Mouse (Mus musculus) T-helper 2 cell (primary cell): ENCODE data around the gene Slc25a41.

Experiments
- in situ Hi-C: fragments of 300-600 bp; cut with MboI, MseI; formaldehyde crosslinking; loops from one replicate; pipeline ENCODE4 v1.15.1; 2025; ENCODE audit warnings: high pct_unique_total_duplicates

Gene Slc25a41

DNA sequence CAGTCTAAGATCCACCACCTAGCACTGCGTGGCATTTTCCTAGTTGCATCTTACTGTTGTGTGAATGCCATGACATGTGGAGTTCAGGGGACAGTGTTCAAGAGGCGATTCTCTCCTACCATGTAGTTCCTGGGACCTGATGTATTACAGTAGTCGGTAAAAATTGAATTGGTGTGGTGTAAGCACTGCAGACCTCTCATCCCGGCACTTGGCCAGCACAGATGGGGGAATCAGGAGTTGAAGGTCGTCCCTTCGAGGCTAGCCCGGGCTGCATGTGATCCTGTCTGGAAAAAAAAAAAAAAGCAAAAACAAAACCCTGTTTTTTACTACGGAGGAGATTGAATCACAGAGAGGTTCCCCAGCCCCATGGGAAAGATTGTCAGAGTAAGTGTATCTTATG is 46.4 kb downstream of the Slc25a41 start:
- in situ Hi-C loops: loop anchor here (5.0 kb wide), 2 partner anchors 37 to 337 kb away; partner anchors contain the start of gene Khsrp

GRCm38 (mm10) chr17:56990966-56991365 is 50.5 kb downstream of the Slc25a41 start:
- in situ Hi-C loops: no loop called here

GRCm38 (mm10) chr17:56990115-56990746 is 51.2 kb downstream of the Slc25a41 start, which contains the start of gene Clpp:
TSS of gene Clpp (plus strand) at chr17:56990305.
- in situ Hi-C loops: no loop called here

- in situ Hi-C loops: no loop called here
Measured at GRCm38 (mm10) chr17:56989467-56990114, 51.9 kb downstream of the Slc25a41 start.

GRCm38 (mm10) chr17:56988921-56989430 is 52.5 kb downstream of the Slc25a41 start:
- in situ Hi-C loops: no loop called here

- in situ Hi-C loops: no loop called here
Measured at GRCm38 (mm10) chr17:56988441-56988840, 53.0 kb downstream of the Slc25a41 start.

DNA sequence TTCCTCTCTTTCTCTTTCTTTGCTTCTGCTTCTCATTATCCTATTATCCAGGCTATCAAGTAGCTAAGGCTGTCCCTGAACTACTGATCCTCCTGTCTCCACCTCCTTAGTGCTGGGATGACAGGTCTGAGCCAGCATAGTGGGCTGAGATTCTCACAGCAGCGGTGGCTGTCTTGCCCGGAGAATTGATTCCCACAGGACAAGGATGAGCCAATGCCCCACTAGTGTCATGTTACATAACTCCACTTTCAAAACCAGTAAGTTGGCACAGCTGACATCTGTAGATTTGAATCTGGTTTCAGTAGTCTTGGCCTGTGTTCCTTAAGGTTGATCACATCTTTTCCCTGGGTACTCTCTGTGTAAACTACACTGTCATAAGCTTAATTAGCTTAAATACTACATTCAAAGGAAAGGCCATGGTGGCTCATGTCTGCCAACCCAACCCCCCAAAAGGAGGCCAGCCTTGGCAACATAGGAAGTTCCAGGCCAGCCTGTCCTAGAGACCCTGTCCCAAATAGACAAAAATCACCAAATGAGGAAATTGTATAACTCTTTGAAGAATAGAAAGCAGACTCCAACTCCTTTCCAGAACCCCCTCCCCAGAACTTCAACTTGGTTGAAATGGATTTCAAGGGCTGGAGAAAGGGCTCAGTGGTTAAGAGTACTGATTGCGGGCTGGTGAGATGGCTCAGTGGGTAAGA is 55.2 kb downstream of the Slc25a41 start:
- in situ Hi-C loops: no loop called here

- in situ Hi-C loops: no loop called here
Measured at GRCm38 (mm10) chr17:56985656-56986055, 55.8 kb downstream of the Slc25a41 start.

DNA sequence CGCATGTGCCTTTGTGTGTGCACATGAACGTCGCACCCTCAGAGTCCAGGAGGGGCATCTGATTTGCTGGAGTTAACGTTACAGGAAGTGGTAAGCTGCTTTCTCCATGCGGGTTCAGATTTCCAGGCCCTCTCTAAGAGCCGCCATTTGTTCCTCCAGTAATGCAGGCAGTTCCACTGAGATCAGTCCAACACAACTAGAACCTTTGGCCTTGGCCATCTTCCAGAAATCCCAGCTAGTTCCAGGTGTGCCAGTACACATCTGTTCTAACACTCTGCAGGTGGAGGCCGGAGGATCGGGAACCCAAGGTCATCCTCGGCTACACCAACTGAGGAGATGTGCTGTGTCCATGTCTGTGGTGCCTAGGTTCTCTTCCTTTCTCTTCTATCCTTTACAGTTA is 56.6 kb downstream of the Slc25a41 start:
- in situ Hi-C loops: no loop called here
